Mouse (Mus musculus): Measurements from ENCODE around the gene Gramd4.
A peak's percentile ranks its signal among the peaks of the same experiment; 100 is the strongest.

- TF ChIP-seq USF1 (IDR thresholded peaks at IDR 0.05; ENCODE audit: low read depth) = peak; percentile 29
- TF ChIP-seq POLR2A (IDR thresholded peaks at IDR 0.05; ENCODE audit: insufficient read length, low read depth) = no peak
- TF ChIP-seq MAX (IDR thresholded peaks at IDR 0.05; ENCODE audit: low read depth) = no peak
- no peak for TF ChIP-seq POLR2AphosphoS2 (IDR thresholded peaks at IDR 0.05; ENCODE audit: insufficient read length, low read depth)
- no peak for TF ChIP-seq SRF (IDR thresholded peaks at IDR 0.05; ENCODE audit: control insufficient read depth, insufficient read length, low read depth)
- TF ChIP-seq REST (IDR thresholded peaks at IDR 0.05; ENCODE audit: insufficient read depth, insufficient read length) = no peak
- TF ChIP-seq MYOD1 (IDR thresholded peaks at IDR 0.05; ENCODE audit: control insufficient read depth in 1 of 3, insufficient read length in 2 of 3, low read depth in 2 of 3) = no peak
- no peak for TF ChIP-seq TCF12 (IDR thresholded peaks at IDR 0.05; ENCODE audit: insufficient read depth, poor library complexity, severe bottlenecking)
- TF ChIP-seq E2F4 (IDR thresholded peaks at IDR 0.05; ENCODE audit: insufficient read depth) = no peak
- TF ChIP-seq MYOG (IDR thresholded peaks at IDR 0.05; ENCODE audit: control insufficient read depth in 1 of 3, insufficient read depth in 1 of 3, insufficient read length in 2 of 3, low read depth in 2 of 3) = no peak
Measured at GRCm38 (mm10) chr15:86057908-86058307, 413 bp downstream of the Gramd4 start.

Measured in myocyte (in vitro differentiated cells).